ENCODE assay signal across 11 mouse cellular contexts in the genomic region with DNA sequence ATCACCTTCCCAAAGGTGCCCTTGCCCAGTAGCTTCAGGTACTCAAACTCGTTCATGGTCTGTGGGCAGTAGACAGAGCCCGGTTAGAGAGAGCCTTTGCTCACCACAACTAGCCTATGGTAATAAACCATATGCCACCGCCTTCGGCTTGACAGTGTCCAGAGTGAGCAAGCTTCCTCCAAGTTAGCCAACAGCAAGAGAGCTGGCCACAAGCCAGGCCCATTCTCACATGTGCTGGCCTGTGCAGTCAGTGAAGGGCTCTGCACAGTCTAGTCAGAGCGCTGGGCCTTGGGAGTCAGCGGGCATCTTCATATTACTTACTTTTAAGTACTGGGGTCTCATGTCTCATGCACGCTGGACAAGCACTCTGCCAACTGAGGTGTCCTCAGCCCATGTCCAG. TPM values are rescaled to one million over a fixed set of nuclear protein-coding genes. Genes with fewer than 3 reads are reported as not detected.
DNase-seq lines count a peak whose midpoint lies in the region; ATAC-seq and TF ChIP-seq lines count a peak whose summit lies in the region.
"Had no signal": no experiment of that assay in that cellular context is flagged by ENCODE, and none has a peak within 500 bp of the region (broad histone marks: within the 10 kb centered on the region; RNA-seq: fewer than 3 reads in every experiment).

No protein-coding gene starts in this region.

- peak overlapping the region; percentile 6; the same call in 1 of the 2 replicates for H3K27ac ChIP-seq in forebrain, embryonic 13.5 days
- H3K27ac ChIP-seq in forebrain, postnatal 0 days (ENCODE audit: low read depth, low read length) = no peak overlapping the region
- no peak overlapping the region for H3K27ac ChIP-seq in kidney, adult 2 months (ENCODE audit: insufficient read depth, low read depth, low read length)
- H3K27ac ChIP-seq: hindbrain, embryonic 13.5 days; kidney, postnatal 0 days had no signal

- 91% methylated on average over 7 of the region's 7 CpGs for WGBS in forebrain, embryonic 13.5 days
- 89% methylated on average over 7 of the region's 7 CpGs for WGBS in forebrain, postnatal 0 days
- WGBS in kidney, adult 2 months = 73% methylated on average over 7 of the region's 7 CpGs

- no peak for DNase-seq in forebrain, postnatal 0 days
- peak; percentile 68 for DNase-seq in kidney, postnatal 10 days
- DNase-seq in kidney, adult 2 months = no peak
- DNase-seq in urinary bladder, postnatal 14 days (ENCODE audit: low spot score) = peak; percentile 41
- no peak for DNase-seq in urinary bladder, postnatal 10 days (ENCODE audit: low spot score)
- no peak for DNase-seq in thymus, postnatal 10 days (ENCODE audit: low spot score in 2 of 2)
- no peak for DNase-seq in left cerebral cortex, postnatal 10 days (ENCODE audit: extremely low spot score in 1 of 2, low spot score in 2 of 2)

- H3K27me3 ChIP-seq in forebrain, embryonic 13.5 days = no peaks in the 10 kb centered on the region
- no peaks in the 10 kb centered on the region for H3K27me3 ChIP-seq in forebrain, postnatal 0 days (ENCODE audit: insufficient read depth, low read length)
- no peaks in the 10 kb centered on the region for H3K27me3 ChIP-seq in kidney, adult 2 months (replicated peaks; ENCODE audit: control insufficient read depth, insufficient read depth, low read length)
- H3K27me3 ChIP-seq: hindbrain, embryonic 13.5 days; Patski had no signal

- peaks cover 48% of the 10 kb centered on the region for H3K4me1 ChIP-seq in forebrain, embryonic 13.5 days
- H3K4me1 ChIP-seq in forebrain, postnatal 0 days (ENCODE audit: insufficient read depth) = peaks cover under 1% of the 10 kb centered on the region; the same call in 1 of the 2 replicates
- no peaks in the 10 kb centered on the region for H3K4me1 ChIP-seq in kidney, adult 2 months (ENCODE audit: control insufficient read depth, insufficient read depth, low read length)

- ATAC-seq in forebrain, embryonic 13.5 days = no peak
- ATAC-seq in forebrain, postnatal 0 days = no peak
- ATAC-seq: Patski had no signal

- H3K4me3 ChIP-seq in forebrain, embryonic 13.5 days = no peak overlapping the region
- no peak overlapping the region for H3K4me3 ChIP-seq in forebrain, postnatal 0 days (ENCODE audit: low read depth, low read length)
- no peak overlapping the region for H3K4me3 ChIP-seq in kidney, adult 2 months (ENCODE audit: insufficient read depth, low read depth, low read length)
- H3K4me3 ChIP-seq: hindbrain, embryonic 13.5 days had no signal

- TF ChIP-seq CTCF in forebrain, postnatal 0 days (IDR thresholded peaks at IDR 0.05; ENCODE audit: low read depth) = no peak
- TF ChIP-seq CTCF in kidney, adult 2 months (conservative IDR thresholded peaks at IDR 0.05; ENCODE audit: insufficient read depth, insufficient read length, low read depth, low read length) = no peak

- no peak overlapping the region for H3K4me2 ChIP-seq in forebrain, embryonic 13.5 days
- H3K4me2 ChIP-seq in forebrain, postnatal 0 days (ENCODE audit: low read depth) = no peak overlapping the region
- H3K4me2 ChIP-seq: hindbrain, embryonic 13.5 days had no signal

- no peak for TF ChIP-seq POLR2A in kidney, adult 2 months (IDR thresholded peaks at IDR 0.05; ENCODE audit: low read depth, low read length)

- no peak overlapping the region for H3K9ac ChIP-seq in forebrain, embryonic 13.5 days
- H3K9ac ChIP-seq in forebrain, postnatal 0 days = no peak overlapping the region
- H3K9ac ChIP-seq: hindbrain, embryonic 13.5 days had no signal

- peaks cover 92% of the 10 kb centered on the region for H3K36me3 ChIP-seq in forebrain, embryonic 13.5 days (ENCODE audit: poor library complexity, severe bottlenecking)
- H3K36me3 ChIP-seq in forebrain, postnatal 0 days (ENCODE audit: insufficient read depth) = peaks cover 78% of the 10 kb centered on the region
- no peaks in the 10 kb centered on the region for H3K36me3 ChIP-seq in kidney, adult 2 months (ENCODE audit: control insufficient read depth, insufficient read depth, low read length)

- H3K9me3 ChIP-seq in forebrain, embryonic 13.5 days (replicated peaks) = no peaks in the 10 kb centered on the region
- no peaks in the 10 kb centered on the region for H3K9me3 ChIP-seq in forebrain, postnatal 0 days (ENCODE audit: low read length)
- H3K9me3 ChIP-seq: hindbrain, embryonic 13.5 days had no signal

- intact Hi-C loops in left cerebral cortex, postnatal 10 days (cut with DNase I) = loop anchor here (5.0 kb wide), 1 partner anchor 49 kb away; no protein-coding TSS in a partner anchor

RNA-seq across cellular contexts. Expression of gene Siva1, which starts 14.1 kb away (rescaled TPM):
- polyA plus RNA-seq in forebrain, embryonic 13.5 days (2015; fragmentation: Nextera tagmentation; extraction: Ambion mirVana) = 154 and 174 TPM in 2 replicates
- total RNA-seq in forebrain, postnatal 0 days (2014; rRNA removed) = 28.0 and 31.4 TPM in 2 replicates
- 50.5 and 61.5 TPM in 2 replicates for polyA plus RNA-seq in forebrain, postnatal 0 days (2015; fragmentation: Nextera tagmentation; extraction: Ambion mirVana)
- 27.7 and 27.8 TPM in 2 replicates for polyA plus RNA-seq in kidney, adult 2 months (2012; rRNA removed)
- total RNA-seq in left cerebral cortex, postnatal 10 days (2021) = 10 to 100 TPM; 14.3 to 15.5 TPM

RNA-seq across cellular contexts. Expression of gene Akt1, which starts 16.1 kb away (rescaled TPM):
- polyA plus RNA-seq in forebrain, embryonic 13.5 days (2015; fragmentation: Nextera tagmentation; extraction: Ambion mirVana) = 46.4 and 50.3 TPM in 2 replicates
- 213 and 215 TPM in 2 replicates for total RNA-seq in forebrain, postnatal 0 days (2014; rRNA removed)
- polyA plus RNA-seq in forebrain, postnatal 0 days (2015; fragmentation: Nextera tagmentation; extraction: Ambion mirVana) = 117 TPM in 2 replicates
- 85.3 and 90.6 TPM in 2 replicates for polyA plus RNA-seq in kidney, adult 2 months (2012; rRNA removed)
- total RNA-seq in left cerebral cortex, postnatal 10 days (2021) = 100 to 1,000 TPM; 166 to 169 TPM

RNA-seq across cellular contexts. Expression of gene Zbtb42, which starts 20.0 kb away (rescaled TPM):
- polyA plus RNA-seq in forebrain, embryonic 13.5 days (2015; fragmentation: Nextera tagmentation; extraction: Ambion mirVana) = 2.1 and 2.4 TPM in 2 replicates
- 1.0 and 3.5 TPM in 2 replicates for total RNA-seq in forebrain, postnatal 0 days (2014; rRNA removed)
- 0.77 and 1.2 TPM in 2 replicates for polyA plus RNA-seq in forebrain, postnatal 0 days (2015; fragmentation: Nextera tagmentation; extraction: Ambion mirVana)
- 10.7 and 12.1 TPM in 2 replicates for polyA plus RNA-seq in kidney, adult 2 months (2012; rRNA removed)
- total RNA-seq in left cerebral cortex, postnatal 10 days (2021) = under 1 TPM; 0.28 to 0.34 TPM

RNA-seq across cellular contexts. Expression of gene Adssl1, which starts 38.8 kb away (rescaled TPM):
- 1.4 and 2.1 TPM in 2 replicates for polyA plus RNA-seq in forebrain, embryonic 13.5 days (2015; fragmentation: Nextera tagmentation; extraction: Ambion mirVana)
- 1.8 and 2.2 TPM in 2 replicates for total RNA-seq in forebrain, postnatal 0 days (2014; rRNA removed)
- polyA plus RNA-seq in forebrain, postnatal 0 days (2015; fragmentation: Nextera tagmentation; extraction: Ambion mirVana) = 3.4 and 4.7 TPM in 2 replicates
- polyA plus RNA-seq in kidney, adult 2 months (2012; rRNA removed) = 8.1 and 10.4 TPM in 2 replicates
- total RNA-seq in left cerebral cortex, postnatal 10 days (2021) = 1 to 10 TPM; 2.8 to 3.9 TPM

Comparison
In these comparisons a context has a peak if more than half of its experiments do, and no peak if none do; other contexts are left out.
1. DNase-seq: peak in kidney, postnatal 10 days (single experiment) and urinary bladder, postnatal 14 days (single experiment); none in forebrain, postnatal 0 days (single experiment), kidney, adult 2 months (single experiment), urinary bladder, postnatal 10 days (single experiment), thymus, postnatal 10 days (0 of 2) and left cerebral cortex, postnatal 10 days (0 of 2).